Mouse (Mus musculus) lung, adult 2 months (tissue): ENCODE results near the gene 4932429P05Rik. TPM values are rescaled to one million over a fixed set of nuclear protein-coding genes. Genes with fewer than 3 reads are reported as not detected.

Experiments
- DNase-seq: peaks from one replicate; pipeline ENCODE4 v3.0.0; 2022
- H3K4me1 ChIP-seq: fragments of 200-500 bp; 2 replicates; pipeline ENCODE4 v1.6.1; 2011; ENCODE audit warnings: low read length; ENCODE audit not compliant: control insufficient read depth, insufficient read depth
- H3K4me3 ChIP-seq: fragments of 200-500 bp; replicated peaks from 2 replicates; pipeline ENCODE3; 2011; ENCODE audit warnings: low read depth, mild to moderate bottlenecking, control low read depth, low read length; ENCODE audit errors: extremely low read depth
- CTCF ChIP-seq: fragments of 200-500 bp; IDR thresholded peaks from 2 replicates; pipeline ENCODE4 v1.5.1; 2011; ENCODE audit warnings: mild to moderate bottlenecking, low read length, control low read depth; ENCODE audit not compliant: insufficient read depth
- POLR2A ChIP-seq: fragments of 200-500 bp; IDR thresholded peaks from 2 replicates; pipeline ENCODE4 v1.6.1; 2011; ENCODE audit warnings: low read depth, mild to moderate bottlenecking, control low read depth, low read length, borderline replicate concordance; ENCODE audit errors: extremely low read depth
- polyA plus RNA-seq: library from polyadenylated mRNA; depleted of rRNA; stranded (reverse); fragments of >200 nt; gene quantifications from 2 replicates; pipeline ENCODE4 v1.2.3, GENCODE M21; 2012; rRNA removed

The 4932429P05Rik gene
- not detected in 2 replicates for polyA plus RNA-seq

GRCm38 (mm10) chrX:89751968-89752367 lies at the start of gene 4932429P05Rik:
Gene 4932429P05Rik, plus strand, starts transcription at chrX:89752268.
- no peak within 1 kb of the TSS for H3K4me3 ChIP-seq
- H3K4me1 ChIP-seq, result no peaks in the 10 kb centered on the region
- TF ChIP-seq POLR2A (no peak), CTCF (no peak)
- DNase-seq, result no peak

Other genes with a start within 250 kb of the 4932429P05Rik start
- not detected in 2 replicates for gene 4930415L06Rik, start 180.6 kb downstream of the 4932429P05Rik start, polyA plus RNA-seq